Mouse (Mus musculus) C2C12 (cell line): Measurements from ENCODE around the gene Pgm2.

ENCODE experiments used
- CEBPB ChIP-seq: IDR thresholded peaks from one replicate; pipeline ENCODE4 v1.6.1; 2011; ENCODE audit warnings: low read depth, mild to moderate bottlenecking, control low read depth, moderate library complexity
- CTCF ChIP-seq: IDR thresholded peaks from one replicate; pipeline ENCODE4 v1.5.1; 2011; ENCODE audit not compliant: control insufficient read depth, insufficient read depth, insufficient read length
- MAX ChIP-seq: IDR thresholded peaks from one replicate; pipeline ENCODE4 v1.6.1; 2011; ENCODE audit warnings: mild to moderate bottlenecking, control low read depth

DNA sequence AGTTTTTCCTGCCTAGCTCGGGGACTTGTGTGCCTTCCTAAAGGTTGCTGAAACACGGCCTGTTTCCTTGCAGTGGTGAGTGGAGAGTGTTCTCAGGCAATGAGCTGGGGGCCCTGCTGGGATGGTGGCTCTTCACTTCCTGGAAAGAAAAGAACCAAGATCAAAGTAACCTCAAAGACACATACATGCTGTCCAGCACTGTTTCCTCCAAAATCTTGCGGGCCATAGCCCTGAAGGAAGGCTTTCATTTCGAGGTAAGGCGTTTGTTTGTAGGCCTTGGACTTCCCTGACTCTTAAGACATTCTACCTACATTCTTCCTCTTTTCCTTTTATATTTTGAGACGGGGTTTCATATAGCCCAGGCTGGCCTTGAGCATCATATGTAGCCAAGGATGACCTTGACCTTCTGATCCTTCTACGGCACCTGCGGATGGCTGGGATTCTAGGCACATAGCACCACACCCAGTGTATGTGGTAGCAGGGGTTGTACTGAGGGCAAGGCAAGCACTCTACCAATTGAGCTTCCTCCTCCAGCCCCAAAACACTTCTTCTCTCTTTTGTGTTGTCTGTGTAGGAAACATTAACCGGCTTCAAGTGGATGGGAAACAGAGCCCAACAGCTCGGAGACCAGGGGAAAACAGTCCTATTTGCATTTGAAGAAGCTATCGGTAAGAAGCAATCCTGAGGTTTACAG is 15.0 kb downstream of the Pgm2 start:
- TF ChIP-seq CTCF (no peak), CEBPB (no peak), MAX (no peak)
